Mouse (Mus musculus) mouse trophoblast stem cell (cell line): ENCODE results near the gene Bcl7a.

Source experiments
- in situ Hi-C, 2 experiments: fragments of 300-500 bp; cut with MseI, MboI; formaldehyde crosslinking; loops; 2 replicates in 1 of 2; 3 replicates in 1 of 2; pipeline ENCODE4 v1.15.1; 2025

The Bcl7a gene

DNA sequence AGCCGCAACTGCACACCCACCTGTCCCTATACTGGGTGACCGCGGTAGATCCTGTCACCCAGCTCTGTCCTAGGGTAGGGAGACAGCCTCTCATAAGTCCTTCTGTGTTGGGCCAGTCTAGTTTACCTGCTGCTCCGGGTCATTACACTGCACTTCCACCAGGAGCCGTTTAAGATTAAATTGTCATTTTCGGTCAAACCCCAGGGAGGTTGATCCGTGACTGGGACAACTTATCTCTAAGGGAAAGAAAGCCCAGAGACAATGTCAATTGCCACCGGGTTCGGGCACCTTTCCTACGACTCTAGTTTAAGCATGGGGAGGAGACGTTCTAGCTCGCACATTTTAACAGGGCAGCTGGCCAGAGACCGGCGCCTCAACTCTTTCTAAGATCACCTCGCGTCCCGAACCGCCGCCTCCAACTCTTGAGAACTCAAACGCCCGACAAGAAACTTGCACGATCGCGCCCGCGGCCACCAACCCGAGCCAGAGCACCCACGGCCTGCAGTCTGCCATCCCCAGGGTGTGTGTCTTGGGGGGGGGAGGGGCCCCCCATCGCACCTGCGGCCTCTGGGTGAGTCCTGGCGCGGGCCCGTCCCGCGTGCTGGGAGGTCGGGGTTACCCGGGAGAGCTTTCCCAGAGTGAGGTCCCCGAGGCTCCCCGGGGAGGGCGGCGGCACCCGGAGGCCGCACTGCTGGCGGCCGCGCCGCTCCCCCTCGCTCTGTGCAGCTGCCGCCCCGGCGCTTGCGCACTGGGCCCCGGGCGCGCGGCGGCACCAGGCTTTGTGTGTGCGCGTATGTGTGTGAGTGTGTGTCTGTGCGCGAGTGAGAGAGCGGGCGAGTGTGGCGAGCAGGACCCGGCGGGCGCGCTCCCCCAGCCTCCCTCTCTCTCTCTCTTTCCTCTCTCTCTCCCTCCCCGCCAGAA lies at the start of gene Bcl7a:
Gene Bcl7a (plus strand): TSS at position 128 of the 921 bp plus-strand sequence.
- in situ Hi-C loops = no loop called here

DNA sequence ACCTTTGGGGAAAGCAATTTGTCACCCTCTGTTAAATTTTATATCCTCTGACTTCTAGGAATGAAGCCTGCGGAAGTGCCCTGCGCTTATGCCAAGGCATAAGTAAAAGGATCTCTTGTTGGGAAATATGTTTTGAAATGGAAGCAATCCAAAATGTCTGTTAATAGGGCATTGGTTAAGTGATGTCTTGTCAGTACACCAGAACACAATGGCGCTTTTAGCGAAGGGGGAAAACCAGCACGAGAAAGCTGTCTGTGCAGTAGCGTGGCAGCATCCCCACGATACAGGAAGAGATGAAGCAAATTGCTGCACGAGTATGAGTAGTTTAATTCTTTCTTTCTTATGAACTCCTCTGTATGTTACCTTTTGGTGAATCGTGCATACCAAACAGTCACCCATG lies 49.0 kb upstream of the Bcl7a start:
- in situ Hi-C loops = no loop called here

DNA sequence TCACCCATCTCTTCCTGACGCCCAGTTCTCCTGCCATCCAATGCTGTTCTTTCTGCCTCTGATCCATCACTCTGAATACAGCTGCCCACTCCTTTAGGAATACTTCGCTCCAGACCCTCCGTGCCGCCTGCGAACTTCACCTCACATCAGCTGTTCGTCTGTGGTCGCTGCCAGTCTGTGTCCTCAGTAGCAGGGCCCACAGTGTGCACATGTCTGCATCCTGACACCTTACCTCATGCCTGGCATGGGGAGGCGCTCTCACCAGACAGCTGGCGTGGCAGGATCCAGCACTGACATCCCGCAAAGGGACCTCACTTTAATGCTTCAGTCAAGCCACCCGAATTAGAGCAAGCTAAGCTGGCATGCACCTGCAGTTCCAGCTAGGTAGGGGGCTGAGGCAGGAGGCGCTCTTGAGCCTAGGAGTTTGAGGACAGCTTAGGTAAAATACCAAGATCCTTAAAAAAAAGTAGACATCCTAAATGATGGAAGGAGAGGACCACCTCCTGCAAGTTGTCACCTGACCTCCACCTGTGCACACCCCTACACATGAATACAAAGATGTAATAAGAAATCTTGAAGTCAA lies 47.3 kb upstream of the Bcl7a start:
- in situ Hi-C loops = no loop called here

DNA sequence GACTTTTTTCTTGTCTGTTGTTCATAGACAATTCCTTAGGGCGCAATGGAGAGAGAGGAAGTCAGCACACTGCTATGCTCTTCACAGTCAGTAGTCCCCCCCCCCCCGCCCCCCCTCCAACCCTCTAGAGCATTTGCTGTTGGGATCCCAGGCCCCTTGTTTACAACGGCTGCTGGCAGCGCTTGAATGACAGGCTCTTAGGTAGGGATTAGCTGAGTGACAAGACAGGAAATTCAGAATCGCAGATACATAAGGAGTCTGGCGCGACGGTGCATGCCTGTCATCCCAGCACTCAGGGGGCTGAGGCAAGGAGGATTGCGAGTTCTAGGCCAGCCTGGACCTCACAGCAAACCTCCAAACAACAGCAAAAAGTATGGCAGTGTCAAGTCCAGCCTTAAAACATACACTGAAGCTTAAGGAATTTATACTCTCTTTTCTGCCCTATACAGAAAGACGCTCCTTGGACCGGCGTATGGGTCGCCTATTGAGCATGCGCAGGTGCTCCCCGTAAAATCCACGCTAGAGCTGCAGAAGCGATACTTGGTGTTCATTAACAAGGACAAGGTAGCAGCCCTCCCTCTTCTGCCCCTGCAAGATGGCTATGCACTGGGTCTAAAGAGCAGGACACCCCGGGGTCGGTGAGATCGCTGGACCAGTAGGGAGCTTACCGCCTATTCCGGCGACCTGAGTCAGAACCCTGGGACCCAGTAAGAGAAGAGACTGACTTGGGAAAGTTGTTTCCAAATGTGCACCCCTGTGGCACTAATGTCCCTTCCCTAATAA lies 46.5 kb upstream of the Bcl7a start:
- in situ Hi-C loops = no loop called here

DNA sequence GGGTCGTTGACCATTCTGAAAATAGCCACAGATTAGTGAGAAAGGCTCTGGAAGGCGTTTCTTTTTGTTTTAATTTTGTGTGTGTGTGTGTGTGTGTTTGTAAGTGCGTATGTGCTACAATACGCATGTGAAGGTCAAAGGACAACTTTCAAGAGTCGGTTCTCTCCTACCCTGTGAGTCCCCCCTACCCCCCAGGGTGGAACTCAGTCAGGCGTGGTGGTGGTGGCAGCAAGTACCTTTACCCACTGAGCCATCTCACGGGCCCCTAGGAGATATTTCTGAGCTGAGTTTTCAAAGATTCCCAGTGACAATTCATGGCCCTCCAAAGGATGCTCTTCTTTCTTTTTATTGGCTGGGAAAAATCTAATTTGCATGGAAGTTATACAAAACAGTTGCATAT lies 45.8 kb upstream of the Bcl7a start:
- in situ Hi-C loops = no loop called here

DNA sequence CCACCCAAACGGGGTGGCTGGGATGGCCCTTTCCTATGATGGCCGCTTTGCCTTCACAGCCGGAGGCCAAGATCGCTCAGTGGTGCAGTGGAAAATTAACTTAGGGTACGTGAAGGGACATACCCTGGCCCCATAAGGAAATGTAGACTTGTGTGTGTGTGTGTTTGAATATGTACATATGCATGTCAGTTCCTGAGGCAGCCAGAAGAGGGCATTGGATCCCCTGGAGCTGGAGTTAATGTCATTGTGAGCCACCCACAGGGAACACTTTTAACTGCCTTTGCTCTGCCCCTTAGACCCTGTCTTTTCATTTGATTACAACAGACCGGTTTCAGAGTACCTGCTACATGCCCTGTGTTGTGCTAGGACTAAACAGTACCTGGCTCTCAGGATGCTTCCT lies 45.1 kb upstream of the Bcl7a start:
- in situ Hi-C loops = no loop called here

DNA sequence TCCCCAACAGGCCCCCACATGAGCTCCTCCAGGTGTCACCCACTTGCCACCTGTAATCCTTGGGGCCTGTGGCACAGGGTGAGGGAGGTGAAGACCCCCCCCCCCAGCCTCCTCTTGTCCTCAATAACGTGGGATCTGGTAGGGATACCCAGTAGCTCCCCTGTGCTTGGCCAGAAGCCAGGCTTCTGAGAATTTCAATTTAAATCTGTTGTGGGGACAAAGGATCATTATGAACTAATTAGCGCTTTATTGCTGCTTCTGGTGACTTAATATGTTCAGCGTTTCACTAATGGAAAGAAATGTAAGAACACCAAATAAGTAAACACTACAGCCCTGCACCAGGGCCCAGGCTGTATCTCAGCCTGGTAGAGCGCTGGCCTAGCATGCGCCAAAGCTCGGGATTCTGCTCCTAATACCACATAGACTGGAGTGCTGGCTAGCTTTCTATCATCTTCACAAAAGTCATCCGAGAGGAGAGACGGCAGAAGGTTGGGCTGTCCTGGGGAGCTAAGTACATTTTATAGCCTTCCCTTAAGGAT lies 43.1 kb upstream of the Bcl7a start:
- in situ Hi-C loops = no loop called here

DNA sequence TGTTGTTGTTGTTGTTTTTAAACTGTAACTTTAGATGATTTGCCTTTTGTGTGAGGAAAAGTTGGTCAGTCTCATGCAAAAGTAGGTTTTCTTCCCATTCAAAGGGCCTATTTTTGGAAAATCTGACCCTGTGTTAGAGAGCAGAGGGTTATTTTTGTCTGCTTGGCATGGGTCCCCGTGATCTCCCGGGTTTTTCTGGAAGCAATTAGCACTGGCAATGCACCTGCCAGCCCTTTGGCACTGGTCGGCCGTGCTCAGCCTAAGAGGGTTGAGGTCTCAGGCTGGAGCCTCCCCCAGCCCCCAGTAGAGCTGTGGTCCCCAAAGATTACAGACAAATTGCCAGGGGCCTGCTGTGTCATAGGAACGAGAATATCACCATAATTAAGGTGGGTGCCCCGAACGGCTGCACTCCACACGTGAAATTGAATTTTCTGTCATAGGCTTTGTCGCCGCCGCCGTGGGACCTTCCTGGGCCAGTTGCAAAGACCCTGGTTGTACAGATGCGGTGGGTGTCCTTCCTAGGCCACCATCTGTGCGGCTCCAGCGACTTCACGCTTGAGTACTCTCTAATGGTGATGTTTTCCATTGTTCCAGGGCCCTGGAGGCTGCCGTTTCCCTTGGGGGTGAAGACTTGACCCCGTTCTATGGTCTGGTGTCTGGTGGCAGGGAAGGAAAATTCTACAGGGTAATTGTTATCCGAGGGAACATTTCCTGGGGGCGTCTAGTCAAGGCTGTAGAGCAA lies 41.7 kb upstream of the Bcl7a start:
- in situ Hi-C loops = no loop called here

DNA sequence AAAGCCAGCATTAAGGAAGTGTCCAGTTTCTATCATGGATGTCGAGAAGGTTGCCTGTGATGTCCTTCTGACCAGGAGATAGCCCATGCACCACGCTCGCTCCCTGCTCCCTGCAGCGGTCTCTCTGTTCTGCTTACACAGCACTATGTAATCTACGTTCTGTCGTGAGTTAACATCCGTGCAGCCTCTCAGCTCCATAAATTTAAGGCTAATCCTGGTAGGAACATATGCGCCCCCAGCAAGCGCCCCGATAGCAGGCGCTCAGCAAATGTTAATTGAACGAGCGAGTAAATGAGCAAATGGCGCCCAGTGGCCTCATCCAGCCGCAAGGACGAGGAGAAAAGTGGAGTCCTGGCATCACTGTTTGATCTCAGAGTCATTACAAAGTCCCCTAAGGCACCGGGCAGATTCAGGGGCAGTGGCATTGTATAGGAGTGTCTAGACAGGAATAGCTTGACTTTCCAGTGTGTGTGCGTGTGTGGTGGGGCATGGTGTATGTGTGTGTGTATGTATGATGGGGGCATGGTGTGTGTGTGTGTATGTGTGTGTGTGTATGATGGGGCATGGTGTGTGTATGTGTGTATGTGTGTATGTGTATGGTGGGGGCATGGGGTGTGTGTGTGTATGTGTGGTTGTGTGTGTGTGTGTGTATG lies 35.9 kb upstream of the Bcl7a start:
- in situ Hi-C loops = no loop called here

DNA sequence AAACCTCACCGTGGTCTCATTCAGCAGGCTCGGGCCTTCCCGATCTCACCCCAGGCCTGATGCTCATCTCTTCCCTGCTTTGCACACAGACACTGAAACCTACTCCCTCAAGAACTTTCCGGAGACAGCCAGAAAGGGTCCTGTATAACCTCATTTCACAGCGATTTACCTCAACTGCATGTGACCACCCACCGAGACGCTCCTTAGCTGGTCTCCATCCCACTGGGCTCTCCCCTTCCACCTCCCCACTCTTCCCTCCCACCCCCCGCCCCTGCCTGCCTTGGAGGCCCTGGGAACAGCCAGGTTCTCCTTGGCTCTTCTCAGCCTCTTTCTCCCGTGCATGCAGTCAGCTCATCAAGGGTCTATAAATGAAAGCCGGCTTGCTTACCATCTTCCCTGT lies 33.8 kb upstream of the Bcl7a start:
- in situ Hi-C loops = no loop called here

DNA sequence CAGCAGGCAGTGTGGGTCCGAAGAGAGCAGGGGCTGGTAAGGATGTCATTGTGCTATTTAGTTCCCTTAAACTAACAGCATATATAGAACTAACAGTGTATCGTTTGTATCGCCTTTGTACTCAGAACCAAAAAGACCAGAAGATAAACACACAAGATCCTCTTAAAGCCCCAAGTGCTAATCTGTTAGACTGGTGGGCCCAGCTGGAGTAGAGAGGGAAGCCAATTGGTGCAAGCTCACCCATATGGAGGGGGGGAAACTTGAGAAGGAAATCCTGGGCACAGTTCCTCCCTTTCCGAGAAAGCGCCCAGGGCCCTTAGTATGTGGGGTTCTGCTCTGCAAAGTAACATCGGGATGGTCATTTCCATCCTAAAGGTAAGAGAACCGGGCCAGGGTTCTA lies 33.4 kb upstream of the Bcl7a start:
- in situ Hi-C loops = no loop called here

DNA sequence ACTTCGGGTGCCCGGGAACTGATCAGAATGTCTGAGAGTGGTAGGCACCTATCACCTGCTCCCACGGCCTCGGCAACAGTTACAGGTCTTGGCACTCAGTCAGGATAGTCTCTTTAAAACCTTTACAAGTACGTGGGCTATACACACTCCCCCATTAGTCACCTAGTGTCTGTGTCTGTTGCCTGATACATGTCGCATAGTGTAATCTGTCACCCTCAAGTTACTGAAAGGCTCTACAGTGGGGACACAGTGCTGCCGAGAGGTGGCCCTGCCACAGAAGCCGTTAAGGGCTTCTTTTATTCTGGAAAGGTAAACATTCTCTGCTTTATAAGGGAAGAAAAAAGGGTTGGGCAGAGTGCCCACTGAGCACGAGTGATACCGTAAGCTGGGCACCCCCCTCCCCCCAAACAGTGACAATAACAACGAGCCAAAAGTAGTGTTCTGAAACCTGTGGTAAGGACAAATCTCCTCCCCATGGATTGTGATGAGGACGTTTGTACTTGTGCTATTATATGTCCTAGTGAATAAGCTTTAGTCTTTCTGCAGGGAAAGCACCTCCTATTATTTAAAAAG lies 30.5 kb upstream of the Bcl7a start:
- in situ Hi-C loops = no loop called here

DNA sequence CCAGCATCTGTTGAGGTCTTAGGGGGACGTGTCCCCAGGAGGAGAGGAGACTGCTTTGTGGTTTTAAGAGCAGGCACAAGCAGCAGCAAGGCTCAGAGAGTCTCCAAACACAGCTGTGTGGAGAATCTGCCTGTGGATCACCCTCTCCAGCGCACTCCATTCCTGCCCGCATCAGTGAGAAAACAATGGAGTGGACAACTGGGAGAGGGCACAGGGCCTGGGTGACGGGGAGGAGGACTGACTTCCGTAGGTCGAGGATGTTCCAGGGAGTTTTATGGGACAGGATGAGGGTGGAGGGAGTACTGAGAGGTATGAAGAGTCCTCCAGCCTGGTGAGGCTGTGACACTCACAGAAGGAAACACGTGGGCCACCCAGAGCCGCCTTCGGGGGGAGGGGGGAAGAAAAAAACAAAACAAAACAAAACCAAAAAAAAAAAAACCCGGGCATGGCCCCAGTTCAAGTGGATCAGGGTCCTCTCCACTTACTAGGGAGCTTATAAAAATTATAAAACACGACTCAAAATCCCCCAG lies 29.7 kb upstream of the Bcl7a start:
- in situ Hi-C loops = no loop called here

DNA sequence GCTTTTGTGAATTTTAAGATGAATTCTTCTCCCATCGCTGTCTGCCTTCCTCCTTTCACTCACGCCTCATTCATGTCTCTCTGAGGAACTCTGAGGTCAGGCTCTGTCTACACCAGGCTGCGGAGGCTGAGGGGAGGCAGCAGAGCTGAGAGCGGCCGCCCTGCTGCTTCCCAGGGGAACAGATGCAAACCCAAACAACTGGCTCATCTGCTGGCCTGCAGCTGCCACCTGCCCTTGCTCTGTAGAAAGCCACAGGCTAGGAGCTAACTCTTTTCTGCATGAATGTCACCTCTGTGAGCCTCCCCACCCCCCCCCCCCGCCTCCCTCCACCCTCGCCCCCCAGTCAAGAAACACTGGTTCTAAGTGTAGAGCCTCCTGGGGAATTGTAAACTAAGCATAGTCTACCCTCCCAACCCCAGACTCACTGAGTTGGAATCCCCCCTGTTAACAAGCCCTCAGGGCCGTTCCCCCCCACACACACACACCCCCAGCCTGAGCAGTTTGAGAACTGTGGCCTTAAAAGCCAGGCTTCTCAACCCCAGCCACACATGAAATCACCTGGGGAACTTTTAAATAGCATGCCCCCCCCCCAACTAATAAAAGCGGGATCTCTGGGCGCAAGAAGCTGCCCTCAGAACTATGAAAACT lies 28.3 kb upstream of the Bcl7a start:
- in situ Hi-C loops = no loop called here

DNA sequence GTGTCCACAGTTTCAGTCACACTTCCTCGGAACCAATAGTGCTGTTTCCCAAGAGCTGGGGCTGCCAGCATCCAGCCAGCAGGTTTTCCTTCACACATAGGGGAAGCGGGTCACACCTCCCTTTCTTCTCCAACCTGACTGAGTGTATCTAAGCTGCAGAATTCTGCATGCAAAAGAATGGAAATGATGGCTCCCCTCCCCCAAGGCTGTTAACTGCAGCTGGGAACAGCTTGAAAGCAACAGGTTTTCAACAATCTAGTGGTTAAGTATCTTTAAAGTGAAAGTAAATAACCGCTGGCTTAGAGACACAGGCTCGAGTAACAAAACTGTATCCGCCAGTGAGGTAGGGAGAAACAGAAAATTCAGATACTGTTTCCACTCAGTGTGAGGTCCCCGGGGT lies 25.6 kb upstream of the Bcl7a start:
- in situ Hi-C loops = no loop called here

DNA sequence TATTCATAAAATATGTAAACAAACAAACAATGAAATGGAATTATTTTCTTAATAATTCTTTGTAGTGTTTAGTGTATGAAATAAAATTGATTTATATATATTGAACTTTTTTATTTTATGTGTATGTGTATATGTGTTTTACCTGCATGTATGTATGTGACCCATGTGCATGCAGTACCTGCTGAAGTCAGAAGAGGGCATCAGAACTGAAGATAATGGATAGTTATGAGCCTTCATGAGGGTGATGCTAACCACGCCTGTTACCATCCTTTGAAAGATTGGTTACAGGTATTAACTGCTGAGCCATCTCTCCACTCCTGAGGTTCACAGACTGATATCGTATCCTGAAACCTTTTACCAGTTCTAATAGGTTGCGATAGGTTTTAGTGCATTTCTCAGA lies 23.5 kb upstream of the Bcl7a start:
- in situ Hi-C loops = no loop called here

DNA sequence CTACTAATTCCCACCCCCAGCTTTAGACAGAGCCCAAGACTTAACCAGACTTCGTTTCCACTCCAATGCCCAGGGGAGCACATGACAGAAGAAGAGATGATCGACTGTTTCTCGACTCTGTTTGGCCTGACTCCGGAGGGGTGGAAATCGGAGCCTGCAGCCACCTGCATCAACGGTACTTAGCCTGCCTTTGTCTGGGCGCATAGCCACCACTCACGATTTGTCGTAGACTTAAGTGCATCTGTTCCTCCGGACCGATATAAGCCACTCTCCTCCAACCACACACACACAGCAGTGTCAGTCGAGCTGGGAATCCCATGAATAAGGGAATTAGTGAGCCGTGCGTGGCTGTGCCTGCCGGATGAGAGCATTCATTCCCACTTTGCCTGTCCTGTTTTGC lies 19.4 kb upstream of the Bcl7a start:
- in situ Hi-C loops = no loop called here

DNA sequence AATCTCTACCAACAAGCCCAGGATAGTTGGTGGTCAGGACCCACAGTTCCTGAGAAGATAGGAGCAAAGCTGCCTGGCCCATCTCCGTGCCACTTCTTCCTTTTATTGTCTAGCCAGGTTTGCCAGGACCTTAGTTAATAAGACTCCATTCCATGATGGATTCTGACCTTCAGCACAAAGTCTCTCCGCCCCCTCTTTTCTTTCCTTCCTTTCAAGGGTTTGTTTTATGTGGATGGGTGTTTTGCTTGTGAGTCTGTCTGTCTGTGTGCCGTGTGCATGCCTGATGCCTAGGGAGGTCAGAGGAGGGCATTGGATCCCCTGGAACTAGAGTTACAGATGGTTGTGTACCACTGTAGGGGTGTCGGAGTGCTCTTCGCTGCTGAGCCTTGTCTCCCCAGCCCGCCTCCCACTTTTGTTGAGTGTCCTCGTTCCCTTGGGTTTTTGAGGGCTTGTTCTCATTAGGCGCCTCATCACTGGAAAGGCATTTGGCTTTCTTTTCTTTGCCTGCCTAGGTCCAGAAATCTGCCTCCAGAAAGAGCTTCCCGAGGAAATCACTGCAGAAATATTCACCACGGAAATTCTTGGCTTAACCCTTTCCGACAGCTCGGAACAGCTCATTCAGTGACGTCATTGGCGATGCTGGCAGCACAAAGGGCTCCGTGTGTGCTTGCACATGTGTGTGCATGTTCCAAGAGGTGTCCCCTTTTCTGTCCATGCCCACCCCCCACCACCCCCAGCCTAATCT lies 17.5 kb upstream of the Bcl7a start:
- in situ Hi-C loops = no loop called here

DNA sequence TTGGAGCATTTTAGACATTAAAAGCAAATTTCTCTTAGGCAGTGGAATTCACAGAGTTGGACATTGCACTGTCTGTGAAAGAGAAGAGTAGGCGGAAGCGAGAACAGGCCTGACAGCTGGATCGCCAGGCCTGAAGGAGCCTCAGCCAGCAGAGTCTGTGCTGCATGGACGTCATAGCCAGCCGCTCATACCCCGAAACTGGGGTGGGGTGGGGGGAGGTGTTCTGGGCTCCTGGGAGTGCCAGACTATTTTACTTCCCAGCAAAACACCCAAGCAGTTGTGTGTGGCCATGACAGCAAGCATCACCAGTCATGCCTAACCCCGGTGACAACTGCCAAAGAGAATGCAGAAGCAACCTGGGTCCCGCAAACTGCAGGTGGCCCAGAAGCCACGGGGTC lies 16.9 kb upstream of the Bcl7a start:
- in situ Hi-C loops = no loop called here
